In genomic region chr1:18465303-18465829, GRCm38 (mm10) we compare ENCODE assay signal across 23 mouse cellular contexts.
A peak's percentile ranks its signal among the peaks of the same experiment; 100 is the strongest.
DNase-seq lines count a peak whose midpoint lies in the region; ATAC-seq and TF ChIP-seq lines count a peak whose summit lies in the region.
"Had no signal": no experiment of that assay in that cellular context is flagged by ENCODE, and none has a peak within 500 bp of the region (broad histone marks: within the 10 kb centered on the region; RNA-seq: fewer than 3 reads in every experiment).

No protein-coding gene starts in this region.

- no peak overlapping the region for H3K4me2 ChIP-seq in forebrain, embryonic 11.5 days (ENCODE audit: low read depth, low read length, severe bottlenecking)
- H3K4me2 ChIP-seq in midbrain, embryonic 16.5 days (ENCODE audit: low read length), result no peak overlapping the region
- H3K4me2 ChIP-seq in midbrain, postnatal 0 days (ENCODE audit: low read depth, low read length, poor library complexity, severe bottlenecking), result no peak overlapping the region
- H3K4me2 ChIP-seq in forebrain, embryonic 14.5 days (ENCODE audit: low read length), result no peak overlapping the region
- no peak overlapping the region for H3K4me2 ChIP-seq in intestine, embryonic 15.5 days (replicated peaks)
- H3K4me2 ChIP-seq: embryonic facial prominence, embryonic 15.5 days; heart, embryonic 15.5 days; hindbrain, embryonic 14.5 days had no signal

- H3K4me3 ChIP-seq in forebrain, embryonic 11.5 days (ENCODE audit: low read depth, low read length), result no peak overlapping the region
- H3K4me3 ChIP-seq in forebrain, embryonic 10.5 days, result no peak overlapping the region
- H3K4me3 ChIP-seq in midbrain, embryonic 16.5 days (ENCODE audit: low read depth, low read length), result no peak overlapping the region
- no peak overlapping the region for H3K4me3 ChIP-seq in midbrain, postnatal 0 days (ENCODE audit: low read depth, low read length)
- no peak overlapping the region for H3K4me3 ChIP-seq in forebrain, embryonic 14.5 days (ENCODE audit: low read depth, low read length)
- no peak overlapping the region for H3K4me3 ChIP-seq in intestine, embryonic 15.5 days (replicated peaks)
- H3K4me3 ChIP-seq: embryonic facial prominence, embryonic 15.5 days; erythroblast, embryonic 14.5 days; gastrocnemius, adult 2 months; heart, embryonic 10.5 days; heart, embryonic 15.5 days had no signal

- WGBS in forebrain, embryonic 11.5 days, result 82% methylated on average over 3 of the region's 3 CpGs
- 91% methylated on average over 3 of the region's 3 CpGs for WGBS in forebrain, embryonic 10.5 days
- WGBS in midbrain, embryonic 16.5 days, result 81% methylated on average over 3 of the region's 3 CpGs
- 84% methylated on average over 3 of the region's 3 CpGs for WGBS in midbrain, postnatal 0 days
- WGBS in forebrain, embryonic 14.5 days, result 33% methylated on average over 3 of the region's 3 CpGs
- WGBS in intestine, embryonic 15.5 days, result 86% methylated on average over 3 of the region's 3 CpGs

- H3K9me3 ChIP-seq in forebrain, embryonic 11.5 days (ENCODE audit: control insufficient read depth, low read length), result no peaks in the 10 kb centered on the region
- H3K9me3 ChIP-seq in forebrain, embryonic 10.5 days, result no peaks in the 10 kb centered on the region
- H3K9me3 ChIP-seq in midbrain, embryonic 16.5 days (replicated peaks; ENCODE audit: control insufficient read depth, low read length, poor library complexity, severe bottlenecking), result no peaks in the 10 kb centered on the region
- no peaks in the 10 kb centered on the region for H3K9me3 ChIP-seq in midbrain, postnatal 0 days (ENCODE audit: low read length)
- no peaks in the 10 kb centered on the region for H3K9me3 ChIP-seq in forebrain, embryonic 14.5 days (replicated peaks; ENCODE audit: control insufficient read depth, low read length)
- H3K9me3 ChIP-seq in intestine, embryonic 15.5 days, result no peaks in the 10 kb centered on the region
- H3K9me3 ChIP-seq: embryonic facial prominence, embryonic 15.5 days; G1E; heart, embryonic 10.5 days; heart, embryonic 15.5 days had no signal

- H3K9ac ChIP-seq in forebrain, embryonic 11.5 days (ENCODE audit: low read length), result no peak overlapping the region
- H3K9ac ChIP-seq in midbrain, embryonic 16.5 days (ENCODE audit: low read depth, low read length), result no peak overlapping the region
- H3K9ac ChIP-seq in midbrain, postnatal 0 days (replicated peaks; ENCODE audit: low read length, poor library complexity, severe bottlenecking), result no peak overlapping the region
- no peak overlapping the region for H3K9ac ChIP-seq in forebrain, embryonic 14.5 days (ENCODE audit: low read length)
- no peak overlapping the region for H3K9ac ChIP-seq in intestine, embryonic 15.5 days
- H3K9ac ChIP-seq: embryonic facial prominence, embryonic 15.5 days; heart, embryonic 15.5 days; hindbrain, embryonic 14.5 days had no signal

- H3K27me3 ChIP-seq in forebrain, embryonic 11.5 days (ENCODE audit: control insufficient read depth, insufficient read depth, low read length), result no peaks in the 10 kb centered on the region
- H3K27me3 ChIP-seq in forebrain, embryonic 10.5 days (ENCODE audit: poor library complexity, severe bottlenecking), result no peaks in the 10 kb centered on the region
- H3K27me3 ChIP-seq in midbrain, embryonic 16.5 days (ENCODE audit: control insufficient read depth, insufficient read depth, low read depth, low read length), result no peaks in the 10 kb centered on the region
- no peaks in the 10 kb centered on the region for H3K27me3 ChIP-seq in midbrain, postnatal 0 days (ENCODE audit: insufficient read depth, low read length)
- no peaks in the 10 kb centered on the region for H3K27me3 ChIP-seq in forebrain, embryonic 14.5 days (replicated peaks; ENCODE audit: control insufficient read depth, insufficient read depth, low read length)
- H3K27me3 ChIP-seq in intestine, embryonic 15.5 days (replicated peaks), result no peaks in the 10 kb centered on the region
- H3K27me3 ChIP-seq: embryonic facial prominence, embryonic 15.5 days; heart, embryonic 15.5 days had no signal

- DNase-seq in forebrain, embryonic 11.5 days (ENCODE audit: low spot score), result no peak
- no peak for DNase-seq in forebrain, embryonic 10.5 days (ENCODE audit: extremely low spot score, low spot score)
- DNase-seq in midbrain, postnatal 0 days (ENCODE audit: low spot score), result no peak
- DNase-seq in forebrain, embryonic 14.5 days (ENCODE audit: low spot score), result peak; percentile 66
- no peak for DNase-seq in adrenal gland, postnatal 10 days
- DNase-seq: adrenal gland, postnatal 14 days; B cell, adult 2 months; cerebellum, adult 18-20 months; cerebellum, adult 9-11 months; embryo, embryonic 11 days; gastrocnemius, adult 2 months; gastrocnemius, postnatal 25 days; heart, postnatal 14 days had no signal

- no peaks in the 10 kb centered on the region for H3K4me1 ChIP-seq in forebrain, embryonic 11.5 days (replicated peaks; ENCODE audit: control insufficient read depth, insufficient read depth, low read length)
- H3K4me1 ChIP-seq in forebrain, embryonic 10.5 days, result peaks cover 9% of the 10 kb centered on the region
- peaks cover 3% of the 10 kb centered on the region; the same call in 1 of the 2 replicates for H3K4me1 ChIP-seq in midbrain, embryonic 16.5 days (ENCODE audit: control insufficient read depth, insufficient read depth, low read length)
- H3K4me1 ChIP-seq in midbrain, postnatal 0 days (ENCODE audit: insufficient read depth, low read length), result no peaks in the 10 kb centered on the region
- H3K4me1 ChIP-seq in forebrain, embryonic 14.5 days (ENCODE audit: control insufficient read depth, insufficient read depth, low read length), result peaks cover 4% of the 10 kb centered on the region; the same call in 1 of the 2 replicates
- H3K4me1 ChIP-seq in intestine, embryonic 15.5 days (replicated peaks), result no peaks in the 10 kb centered on the region
- H3K4me1 ChIP-seq: embryonic facial prominence, embryonic 15.5 days; heart, embryonic 10.5 days; heart, embryonic 15.5 days had no signal

- H3K27ac ChIP-seq in forebrain, embryonic 11.5 days (ENCODE audit: low read depth, low read length), result no peak overlapping the region
- no peak overlapping the region for H3K27ac ChIP-seq in forebrain, embryonic 10.5 days
- no peak overlapping the region for H3K27ac ChIP-seq in midbrain, embryonic 16.5 days (ENCODE audit: low read length)
- H3K27ac ChIP-seq in midbrain, postnatal 0 days (ENCODE audit: low read depth, low read length), result no peak overlapping the region
- no peak overlapping the region for H3K27ac ChIP-seq in forebrain, embryonic 14.5 days (ENCODE audit: low read depth, low read length)
- H3K27ac ChIP-seq in intestine, embryonic 15.5 days, result no peak overlapping the region
- H3K27ac ChIP-seq: embryonic facial prominence, embryonic 15.5 days; gastrocnemius, adult 2 months; heart, embryonic 10.5 days; heart, embryonic 15.5 days; hindbrain, embryonic 14.5 days had no signal

- ATAC-seq in forebrain, embryonic 11.5 days (replicated peaks; ENCODE audit: low FRiP score), result peak; percentile 32; the same call in 1 of the 2 replicates
- ATAC-seq in midbrain, embryonic 16.5 days, result 0 out of 2 replicates have a peak, but pooled peaks have one; percentile 32
- no peak for ATAC-seq in midbrain, postnatal 0 days (ENCODE audit: low FRiP score)
- ATAC-seq in forebrain, embryonic 14.5 days, result peak; percentile 85
- no peak for ATAC-seq in intestine, embryonic 15.5 days
- ATAC-seq: CD4-positive, CD25-positive, alpha-beta regulatory T cell, adult 4 months; intestine, postnatal 0 days had no signal

- TF ChIP-seq CTCF in midbrain, postnatal 0 days (IDR thresholded peaks at IDR 0.05), result no peak

- H3K36me3 ChIP-seq in forebrain, embryonic 11.5 days (ENCODE audit: control insufficient read depth, insufficient read depth, low read length), result no peaks in the 10 kb centered on the region
- H3K36me3 ChIP-seq in forebrain, embryonic 10.5 days (replicated peaks), result no peaks in the 10 kb centered on the region
- no peaks in the 10 kb centered on the region for H3K36me3 ChIP-seq in midbrain, embryonic 16.5 days (ENCODE audit: control insufficient read depth, insufficient read depth, low read length)
- no peaks in the 10 kb centered on the region for H3K36me3 ChIP-seq in midbrain, postnatal 0 days (ENCODE audit: insufficient read depth, low read length)
- H3K36me3 ChIP-seq in forebrain, embryonic 14.5 days (ENCODE audit: control insufficient read depth, insufficient read depth, low read length), result no peaks in the 10 kb centered on the region
- no peaks in the 10 kb centered on the region for H3K36me3 ChIP-seq in intestine, embryonic 15.5 days
- H3K36me3 ChIP-seq: embryonic facial prominence, embryonic 15.5 days; G1E; heart, embryonic 10.5 days; heart, embryonic 15.5 days had no signal

Comparison
In these comparisons a context has a peak if more than half of its experiments do, and no peak if none do; other contexts are left out.
1. ATAC-seq: peak in forebrain, embryonic 11.5 days (single experiment), midbrain, embryonic 16.5 days (single experiment) and forebrain, embryonic 14.5 days (single experiment); none in midbrain, postnatal 0 days (single experiment) and intestine, embryonic 15.5 days (single experiment).